Mouse (Mus musculus) forelimb bud, embryonic 11.5 days (tissue): ENCODE data around the gene Fbp1.
"Not testable (repeated sequence)": the region's sequence is repeated elsewhere in the genome, so short reads cannot be mapped to it uniquely, and the experiment has no call there.

Experiments used
- DNase-seq: peaks from one replicate; pipeline ENCODE4 v3.0.0-alpha.2; 2012; ENCODE audit warnings: low read depth, low spot score

Fbp1 gene

GRCm38 (mm10) chr13:62887712-62888441 lies at the start of gene Fbp1:
Fbp1 (minus strand) TSS chr13:62888282.
- DNase-seq: no peak

- no peak for DNase-seq
Observed at GRCm38 (mm10) chr13:62932452-62932851, 44.4 kb upstream of the Fbp1 start.

- DNase-seq: no peak
Observed at GRCm38 (mm10) chr13:62929766-62930389, 41.8 kb upstream of the Fbp1 start.

GRCm38 (mm10) chr13:62929144-62929543 lies 41.1 kb upstream of the Fbp1 start:
- DNase-seq: not testable (repeated sequence)

- DNase-seq: no peak
Observed at GRCm38 (mm10) chr13:62927470-62927869, 39.4 kb upstream of the Fbp1 start.

- DNase-seq: peak; percentile 72
Observed at GRCm38 (mm10) chr13:62926479-62926878, 38.4 kb upstream of the Fbp1 start.

- DNase-seq: no peak
Observed at GRCm38 (mm10) chr13:62923182-62923581, 35.1 kb upstream of the Fbp1 start.

- DNase-seq: no peak
Observed at GRCm38 (mm10) chr13:62922645-62923044, 34.6 kb upstream of the Fbp1 start.

GRCm38 (mm10) chr13:62919647-62920341 lies 31.7 kb upstream of the Fbp1 start:
- DNase-seq: peak; percentile 71

- no peak for DNase-seq
Observed at GRCm38 (mm10) chr13:62917416-62918110, 29.5 kb upstream of the Fbp1 start.

GRCm38 (mm10) chr13:62916675-62917074 lies 28.6 kb upstream of the Fbp1 start:
- DNase-seq: no peak

GRCm38 (mm10) chr13:62911575-62911974 lies 23.5 kb upstream of the Fbp1 start:
- DNase-seq: no peak

GRCm38 (mm10) chr13:62910206-62910605 lies 22.1 kb upstream of the Fbp1 start:
- no peak for DNase-seq

GRCm38 (mm10) chr13:62909776-62910175 lies 21.7 kb upstream of the Fbp1 start:
- DNase-seq: no peak

GRCm38 (mm10) chr13:62908163-62908559 lies 20.1 kb upstream of the Fbp1 start:
- peak; percentile 33 for DNase-seq

GRCm38 (mm10) chr13:62907527-62908162 lies 19.6 kb upstream of the Fbp1 start:
- DNase-seq: no peak

- no peak for DNase-seq
Observed at GRCm38 (mm10) chr13:62901139-62901538, 13.1 kb upstream of the Fbp1 start.

GRCm38 (mm10) chr13:62897927-62898646 lies 10.0 kb upstream of the Fbp1 start:
- no peak for DNase-seq

GRCm38 (mm10) chr13:62893044-62893842 lies 5.2 kb upstream of the Fbp1 start:
- DNase-seq: no peak

GRCm38 (mm10) chr13:62889311-62889710 lies 1.2 kb upstream of the Fbp1 start:
- no peak for DNase-seq
